Mouse (Mus musculus): ENCODE measurements around the gene Myadml2. TPM values are rescaled to one million over a fixed set of nuclear protein-coding genes. Genes with fewer than 3 reads are reported as not detected.

The Myadml2 gene
- total and polyA plus RNA-seq, 2 experiments from 2014 or later: 29.3 to 32.7 TPM

- ATAC-seq (ENCODE audit: insufficient read depth, low read depth) (no peak), DNase-seq (ENCODE audit: low spot score) (no peak)
- Histone ChIP-seq H3K4me1 (ENCODE audit: control insufficient read depth, insufficient read depth) (peaks cover 31% of the 10 kb centered on the region), H3K9ac (replicated peaks; ENCODE audit: low read depth, low read length) (no peak overlapping the region), H3K4me2 (ENCODE audit: low read depth, low read length) (no peak overlapping the region), H3K27me3 (ENCODE audit: control insufficient read depth, insufficient read depth, low read length) (no peaks in the 10 kb centered on the region), H3K4me3 (ENCODE audit: low read depth, low read length) (no peak overlapping the region), H3K36me3 (replicated peaks; ENCODE audit: control insufficient read depth, insufficient read depth, low read length) (peaks cover 13% of the 10 kb centered on the region), H3K27ac (ENCODE audit: low read depth) (no peak overlapping the region), H3K9me3 (replicated peaks; ENCODE audit: control insufficient read depth, low read length) (no peaks in the 10 kb centered on the region)
- 94% methylated on average over 23 of the region's 23 CpGs for WGBS
- no peak for TF ChIP-seq CTCF (IDR thresholded peaks at IDR 0.05; ENCODE audit: low read depth)
- TF ChIP-seq EP300 (IDR thresholded peaks at IDR 0.05; ENCODE audit: low read depth): no peak
These were observed 19.2 kb downstream of the Myadml2 start for GRCm38 (mm10) chr11:120628601-120629340.

DNA sequence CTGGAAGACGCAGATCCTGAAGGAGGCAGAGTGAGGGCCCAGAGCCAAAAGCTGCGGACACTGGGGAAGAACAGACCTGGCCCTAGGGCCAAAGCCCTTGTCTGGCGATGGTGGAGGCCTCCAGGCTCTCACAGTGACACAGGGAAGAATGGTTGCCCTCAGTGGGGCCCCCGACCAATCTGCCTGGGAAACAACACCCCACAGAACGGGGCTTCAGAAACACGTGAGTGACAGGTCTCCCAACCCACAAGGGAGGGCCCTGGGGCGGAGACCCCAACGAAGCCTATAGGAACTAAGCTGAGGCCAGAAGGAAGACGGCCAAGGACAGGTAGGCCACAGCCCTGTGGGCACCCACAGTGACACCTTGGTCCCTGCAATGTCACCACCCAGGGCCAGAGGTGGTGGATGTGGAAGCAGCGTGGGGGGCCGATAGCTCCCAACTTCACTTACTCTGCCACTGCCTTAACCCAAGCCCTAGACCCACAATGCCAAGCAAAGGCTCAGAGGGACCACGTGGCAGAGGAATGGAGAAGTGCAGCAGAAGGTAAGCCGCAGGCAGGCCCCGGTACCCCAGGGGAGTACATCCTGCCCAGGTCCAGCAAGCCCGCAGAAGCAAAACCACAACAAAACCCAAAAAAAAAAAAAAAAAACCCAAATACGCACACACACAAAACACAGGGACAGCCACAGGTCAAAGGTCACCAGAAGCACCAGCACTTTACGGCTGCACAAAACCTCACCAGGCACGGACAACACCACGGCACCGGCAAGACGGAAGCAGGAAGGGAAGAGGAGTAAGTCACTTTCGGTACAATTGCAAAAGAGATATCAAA, 20.3 kb downstream of the Myadml2 start:
- H3K4me2 ChIP-seq (ENCODE audit: low read depth, low read length): peak overlapping the region; percentile 0; the same call in 1 of the 2 replicates
- DNase-seq (ENCODE audit: low spot score) (no peak), ATAC-seq (ENCODE audit: insufficient read depth, low read depth) (no peak)
- H3K9me3 ChIP-seq (replicated peaks; ENCODE audit: control insufficient read depth, low read length): no peaks in the 10 kb centered on the region
- H3K27me3 ChIP-seq (ENCODE audit: control insufficient read depth, insufficient read depth, low read length): no peaks in the 10 kb centered on the region
- no peak overlapping the region for H3K4me3 ChIP-seq (ENCODE audit: low read depth, low read length)
- no peak overlapping the region for H3K9ac ChIP-seq (replicated peaks; ENCODE audit: low read depth, low read length)
- WGBS: 81% methylated on average over 22 of the region's 22 CpGs
- H3K4me1 ChIP-seq (ENCODE audit: control insufficient read depth, insufficient read depth): peaks cover 30% of the 10 kb centered on the region
- H3K27ac ChIP-seq (ENCODE audit: low read depth): no peak overlapping the region
- TF ChIP-seq EP300 (IDR thresholded peaks at IDR 0.05; ENCODE audit: low read depth) (no peak), CTCF (IDR thresholded peaks at IDR 0.05; ENCODE audit: low read depth) (no peak)
- H3K36me3 ChIP-seq (replicated peaks; ENCODE audit: control insufficient read depth, insufficient read depth, low read length): peaks cover 21% of the 10 kb centered on the region

DNA sequence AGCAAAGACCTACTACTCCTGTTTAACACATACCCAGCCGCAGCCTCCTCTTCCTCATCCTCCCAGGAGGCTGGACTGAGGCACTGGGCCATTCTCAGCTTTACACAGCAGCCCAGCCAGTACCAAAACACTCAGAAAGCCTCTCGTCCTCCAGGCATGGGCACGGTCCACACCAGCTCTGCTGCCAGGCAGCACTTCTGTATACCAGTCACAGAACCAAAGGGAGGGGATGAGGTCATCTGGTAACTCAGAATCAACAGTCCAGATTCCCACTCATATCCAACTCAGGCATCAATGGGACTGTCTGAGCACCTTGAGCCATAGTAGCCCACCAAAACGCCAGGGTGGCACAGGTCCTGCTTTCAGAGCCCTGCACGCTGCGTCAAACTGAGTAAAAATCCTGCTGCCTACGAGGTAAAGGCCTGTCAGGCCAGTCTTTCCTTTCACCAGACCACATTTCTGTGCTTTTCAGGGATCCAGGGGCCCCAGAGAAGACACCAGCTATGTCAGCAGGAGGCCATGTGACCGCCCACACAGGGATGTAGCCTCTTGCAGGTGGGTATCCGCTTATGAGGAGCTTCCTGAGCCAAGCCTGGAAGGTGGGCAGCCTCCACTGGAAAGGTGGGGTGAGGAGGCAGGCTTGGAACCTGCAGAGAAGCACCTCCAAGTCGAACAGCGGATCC, 21.0 kb downstream of the Myadml2 start:
- Histone ChIP-seq H3K36me3 (replicated peaks; ENCODE audit: control insufficient read depth, insufficient read depth, low read length) (peaks cover 23% of the 10 kb centered on the region), H3K9ac (replicated peaks; ENCODE audit: low read depth, low read length) (no peak overlapping the region), H3K4me1 (ENCODE audit: control insufficient read depth, insufficient read depth) (peaks cover 24% of the 10 kb centered on the region), H3K9me3 (replicated peaks; ENCODE audit: control insufficient read depth, low read length) (no peaks in the 10 kb centered on the region), H3K4me2 (ENCODE audit: low read depth, low read length) (no peak overlapping the region), H3K27ac (ENCODE audit: low read depth) (no peak overlapping the region), H3K27me3 (ENCODE audit: control insufficient read depth, insufficient read depth, low read length) (no peaks in the 10 kb centered on the region), H3K4me3 (ENCODE audit: low read depth, low read length) (no peak overlapping the region)
- DNase-seq (ENCODE audit: low spot score) (no peak), ATAC-seq (ENCODE audit: insufficient read depth, low read depth) (no peak)
- WGBS: 85% methylated on average over 11 of the region's 11 CpGs
- TF ChIP-seq CTCF (IDR thresholded peaks at IDR 0.05; ENCODE audit: low read depth) (no peak), EP300 (IDR thresholded peaks at IDR 0.05; ENCODE audit: low read depth) (no peak)

DNA sequence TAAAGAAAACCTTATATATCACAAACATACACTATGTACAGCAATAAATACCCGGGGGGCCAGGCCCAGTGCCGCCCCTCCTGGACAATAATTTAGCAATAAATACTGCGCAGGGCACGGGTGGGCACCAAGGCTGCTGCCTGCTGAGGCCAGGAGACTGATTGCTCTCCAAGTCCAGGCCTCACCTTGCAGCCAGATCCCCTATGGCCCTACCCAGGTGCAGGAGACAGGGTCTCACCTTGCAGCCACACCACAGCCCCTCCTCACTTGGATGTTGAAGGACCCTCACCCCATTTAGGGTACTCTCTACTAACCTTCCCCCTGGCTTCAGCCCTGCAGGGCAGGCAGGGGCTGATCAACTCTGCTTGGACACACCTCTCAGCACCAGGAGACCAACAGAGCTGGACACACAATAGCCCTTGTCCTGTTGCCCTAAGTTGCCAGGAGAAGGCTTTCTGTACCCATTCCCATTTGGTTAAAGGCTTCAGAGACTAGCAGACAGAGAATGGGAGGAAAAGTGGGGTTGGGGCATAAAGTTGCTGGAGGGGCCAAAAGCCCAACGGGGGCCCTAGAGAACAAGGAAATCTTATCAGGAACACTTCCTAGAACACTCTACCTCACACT, 22.7 kb downstream of the Myadml2 start, which contains the start of gene Sirt7:
Gene Sirt7, minus strand, starts transcription at position 89 of the 624 bp plus-strand sequence.
- Histone ChIP-seq H3K27me3 (ENCODE audit: control insufficient read depth, insufficient read depth, low read length) (no peaks in the 10 kb centered on the region), H3K4me3 (ENCODE audit: low read depth, low read length) (peak within 1 kb of the TSS; percentile 95), H3K9me3 (replicated peaks; ENCODE audit: control insufficient read depth, low read length) (no peaks in the 10 kb centered on the region), H3K4me1 (ENCODE audit: control insufficient read depth, insufficient read depth) (peaks cover 13% of the 10 kb centered on the region), H3K9ac (replicated peaks; ENCODE audit: low read depth, low read length) (peak within 1 kb of the TSS; percentile 72), H3K27ac (ENCODE audit: low read depth) (peak within 1 kb of the TSS; percentile 89), H3K36me3 (replicated peaks; ENCODE audit: control insufficient read depth, insufficient read depth, low read length) (peaks cover 39% of the 10 kb centered on the region), H3K4me2 (ENCODE audit: low read depth, low read length) (peak within 1 kb of the TSS; percentile 96)
- 12% methylated on average over 5 of the region's 5 CpGs for WGBS
- ATAC-seq (ENCODE audit: insufficient read depth, low read depth) (no peak), DNase-seq (ENCODE audit: low spot score) (no peak)
- TF ChIP-seq CTCF (IDR thresholded peaks at IDR 0.05; ENCODE audit: low read depth): no peak
- TF ChIP-seq EP300 (IDR thresholded peaks at IDR 0.05; ENCODE audit: low read depth): no peak

DNA sequence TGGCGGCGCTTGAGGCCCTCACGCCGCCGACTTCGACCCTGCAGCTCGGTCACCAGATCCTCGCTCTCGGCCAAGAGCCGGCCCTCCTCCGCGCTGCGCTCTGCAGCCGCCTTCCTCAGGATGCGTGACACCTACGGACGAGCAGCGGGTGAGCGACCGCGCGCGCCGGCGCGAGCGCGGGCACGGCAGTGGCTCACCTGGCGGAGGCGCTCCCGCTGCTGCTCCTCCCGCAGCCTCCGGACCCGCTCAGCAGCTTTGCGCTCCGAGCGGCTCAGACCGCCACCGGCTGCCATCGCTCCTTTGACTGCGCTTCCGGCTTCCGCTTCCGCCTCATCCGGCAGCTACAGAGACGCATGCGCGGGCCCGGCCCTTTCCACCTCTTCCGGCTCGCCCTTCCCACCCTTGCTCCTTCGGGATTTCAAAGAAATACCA, 23.3 kb downstream of the Myadml2 start:
- peak overlapping the region; percentile 96 for H3K4me2 ChIP-seq (ENCODE audit: low read depth, low read length)
- under 1% methylated on average over 53 of the region's 53 CpGs for WGBS
- TF ChIP-seq EP300 (IDR thresholded peaks at IDR 0.05; ENCODE audit: low read depth) (no peak), CTCF (IDR thresholded peaks at IDR 0.05; ENCODE audit: low read depth) (no peak)
- H3K4me3 ChIP-seq (ENCODE audit: low read depth, low read length): peak overlapping the region; percentile 95
- ATAC-seq (ENCODE audit: insufficient read depth, low read depth): peak; percentile 89
- peak overlapping the region; percentile 72 for H3K9ac ChIP-seq (replicated peaks; ENCODE audit: low read depth, low read length)
- no peaks in the 10 kb centered on the region for H3K27me3 ChIP-seq (ENCODE audit: control insufficient read depth, insufficient read depth, low read length)
- H3K36me3 ChIP-seq (replicated peaks; ENCODE audit: control insufficient read depth, insufficient read depth, low read length): peaks cover 44% of the 10 kb centered on the region
- peaks cover 8% of the 10 kb centered on the region for H3K4me1 ChIP-seq (ENCODE audit: control insufficient read depth, insufficient read depth)
- peak overlapping the region; percentile 89 for H3K27ac ChIP-seq (ENCODE audit: low read depth)
- H3K9me3 ChIP-seq (replicated peaks; ENCODE audit: control insufficient read depth, low read length): no peaks in the 10 kb centered on the region
- peak; percentile 90 for DNase-seq (ENCODE audit: low spot score)

Data from heart, postnatal 0 days (tissue).